In the genomic region with DNA sequence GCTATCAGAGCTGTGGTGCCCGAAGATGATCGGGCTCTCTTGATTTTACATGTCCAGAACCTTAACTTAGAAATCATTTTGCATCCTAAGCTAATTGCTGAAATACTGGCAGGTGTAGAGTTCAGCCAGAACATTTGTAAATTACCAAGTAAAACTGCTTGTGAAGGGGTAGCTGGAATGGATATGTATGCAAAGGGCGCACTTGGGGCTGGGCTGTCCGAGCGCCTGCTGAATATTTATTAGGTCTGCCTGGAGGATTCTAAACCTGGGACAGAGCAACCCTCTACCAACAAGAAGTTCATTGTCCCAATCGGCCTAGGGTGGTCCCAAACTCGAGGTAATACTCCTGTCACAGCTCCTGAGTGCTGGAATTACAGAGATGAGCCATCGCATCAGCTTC, we compare ENCODE assay signal across 8 mouse cellular contexts. TPM values are rescaled to one million over a fixed set of nuclear protein-coding genes. Genes with fewer than 3 reads are reported as not detected.
A peak's percentile ranks its signal among the peaks of the same experiment; 100 is the strongest.
DNase-seq lines count a peak whose midpoint lies in the region; ATAC-seq lines count a peak whose summit lies in the region.
"Had no signal": no experiment of that assay in that cellular context is flagged by ENCODE, and none has a peak within 500 bp of the region (broad histone marks: within the 10 kb centered on the region; RNA-seq: fewer than 3 reads in every experiment).

No protein-coding gene starts in this region.

- no peak for DNase-seq in lung, postnatal 36 days
- DNase-seq in urinary bladder, postnatal 14 days (ENCODE audit: low spot score) = no peak
- DNase-seq: lung, adult 2 months had no signal

- H3K4me3 ChIP-seq in lung, embryonic 16.5 days (ENCODE audit: low read length) = peak overlapping the region; percentile 83
- peak overlapping the region; percentile 67 for H3K4me3 ChIP-seq in forebrain, embryonic 15.5 days
- peak overlapping the region; percentile 83 for H3K4me3 ChIP-seq in limb, embryonic 13.5 days
- H3K4me3 ChIP-seq in neural tube, embryonic 15.5 days (replicated peaks) = peak overlapping the region; percentile 82

- no peak for ATAC-seq in lung, embryonic 16.5 days (ENCODE audit: low read depth)
- no peak for ATAC-seq in forebrain, embryonic 15.5 days (replicated peaks)
- ATAC-seq in limb, embryonic 13.5 days (ENCODE audit: low FRiP score, low read depth) = no peak
- no peak for ATAC-seq in neural tube, embryonic 15.5 days (ENCODE audit: low FRiP score)
- ATAC-seq in cerebellum, adult (ENCODE audit: insufficient number of reproducible peaks, low FRiP score, low TSS enrichment) = no peak

- no peaks in the 10 kb centered on the region for H3K9me3 ChIP-seq in lung, embryonic 16.5 days (ENCODE audit: control insufficient read depth, low read length)
- H3K9me3 ChIP-seq in forebrain, embryonic 15.5 days = no peaks in the 10 kb centered on the region
- H3K9me3 ChIP-seq in limb, embryonic 13.5 days = no peaks in the 10 kb centered on the region
- no peaks in the 10 kb centered on the region for H3K9me3 ChIP-seq in neural tube, embryonic 15.5 days (replicated peaks)

- no peak overlapping the region for H3K27ac ChIP-seq in lung, embryonic 16.5 days (ENCODE audit: low read length)
- no peak overlapping the region for H3K27ac ChIP-seq in forebrain, embryonic 15.5 days (replicated peaks)
- H3K27ac ChIP-seq in limb, embryonic 13.5 days = no peak overlapping the region
- peak overlapping the region; percentile 93; the same call in 1 of the 2 replicates for H3K27ac ChIP-seq in neural tube, embryonic 15.5 days (replicated peaks)

- peak overlapping the region; percentile 98 for H3K4me2 ChIP-seq in lung, embryonic 16.5 days (ENCODE audit: low read depth, low read length)
- peak overlapping the region; percentile 100 for H3K4me2 ChIP-seq in forebrain, embryonic 15.5 days (replicated peaks)
- peak overlapping the region; percentile 100 for H3K4me2 ChIP-seq in limb, embryonic 13.5 days (replicated peaks)
- H3K4me2 ChIP-seq in neural tube, embryonic 15.5 days = peak overlapping the region; percentile 98

- no peak overlapping the region; the same call in none of the 2 replicates for H3K9ac ChIP-seq in lung, embryonic 16.5 days (ENCODE audit: low read length)
- peak overlapping the region; percentile 87 for H3K9ac ChIP-seq in forebrain, embryonic 15.5 days (replicated peaks)
- H3K9ac ChIP-seq in limb, embryonic 13.5 days = no peak overlapping the region
- peak overlapping the region; percentile 81; the same call in 1 of the 2 replicates for H3K9ac ChIP-seq in neural tube, embryonic 15.5 days (replicated peaks)

- no peaks in the 10 kb centered on the region; the same call in 1 of the 2 replicates for H3K27me3 ChIP-seq in lung, embryonic 16.5 days (ENCODE audit: control insufficient read depth, insufficient read depth, low read depth, low read length)
- no peaks in the 10 kb centered on the region for H3K27me3 ChIP-seq in forebrain, embryonic 15.5 days
- peaks cover 16% of the 10 kb centered on the region; the same call in 1 of the 2 replicates for H3K27me3 ChIP-seq in limb, embryonic 13.5 days
- no peaks in the 10 kb centered on the region for H3K27me3 ChIP-seq in neural tube, embryonic 15.5 days (replicated peaks)

- 69% methylated on average over 8 of the region's 8 CpGs for WGBS in lung, embryonic 16.5 days
- WGBS in forebrain, embryonic 15.5 days = 44% methylated on average over 8 of the region's 8 CpGs
- WGBS in limb, embryonic 13.5 days = 62% methylated on average over 8 of the region's 8 CpGs
- WGBS in neural tube, embryonic 15.5 days = 43% methylated on average over 8 of the region's 8 CpGs

- H3K4me1 ChIP-seq in lung, embryonic 16.5 days (replicated peaks; ENCODE audit: control insufficient read depth, insufficient read depth, low read length) = peaks cover 10% of the 10 kb centered on the region; the same call in 1 of the 2 replicates
- peaks cover 33% of the 10 kb centered on the region for H3K4me1 ChIP-seq in forebrain, embryonic 15.5 days
- peaks cover 14% of the 10 kb centered on the region for H3K4me1 ChIP-seq in limb, embryonic 13.5 days
- H3K4me1 ChIP-seq in neural tube, embryonic 15.5 days = peaks cover 28% of the 10 kb centered on the region

- H3K36me3 ChIP-seq in lung, embryonic 16.5 days (ENCODE audit: control insufficient read depth, insufficient read depth, low read length) = no peaks in the 10 kb centered on the region
- no peaks in the 10 kb centered on the region for H3K36me3 ChIP-seq in forebrain, embryonic 15.5 days
- H3K36me3 ChIP-seq in limb, embryonic 13.5 days = peaks cover 3% of the 10 kb centered on the region; the same call in 1 of the 2 replicates
- no peaks in the 10 kb centered on the region for H3K36me3 ChIP-seq in neural tube, embryonic 15.5 days

RNA-seq across cellular contexts. Expression of gene Prkca, which starts 1.0 kb away (rescaled TPM):
- 8.8 and 10.1 TPM in 2 replicates for polyA plus RNA-seq in lung, embryonic 16.5 days (2015; fragmentation: Nextera tagmentation; extraction: Ambion mirVana)
- 7.2 and 8.0 TPM in 2 replicates for polyA plus RNA-seq in forebrain, embryonic 15.5 days (2015; fragmentation: Nextera tagmentation; extraction: Ambion mirVana)
- 5.6 and 7.2 TPM in 2 replicates for polyA plus RNA-seq in limb, embryonic 13.5 days (2015; fragmentation: Nextera tagmentation; extraction: Ambion mirVana)
- 9.1 and 10.6 TPM in 2 replicates for polyA plus RNA-seq in neural tube, embryonic 15.5 days (2015; fragmentation: Nextera tagmentation; extraction: Ambion mirVana)

RNA-seq across cellular contexts. Expression of gene Apoh, which starts 1.6 kb away (rescaled TPM):
- polyA plus RNA-seq in lung, embryonic 16.5 days (2015; fragmentation: Nextera tagmentation; extraction: Ambion mirVana) = 1.2 and 14.2 TPM in 2 replicates
- polyA plus RNA-seq in forebrain, embryonic 15.5 days (2015; fragmentation: Nextera tagmentation; extraction: Ambion mirVana) = 1.3 TPM in 1 of 2 replicates, not detected in the other
- not detected in 2 replicates for polyA plus RNA-seq in limb, embryonic 13.5 days (2015; fragmentation: Nextera tagmentation; extraction: Ambion mirVana)
- polyA plus RNA-seq in neural tube, embryonic 15.5 days (2015; fragmentation: Nextera tagmentation; extraction: Ambion mirVana) = 0.42 and 1.2 TPM in 2 replicates

Comparison
In these comparisons a context has a peak if more than half of its experiments do, and no peak if none do; other contexts are left out.
1. H3K9ac ChIP-seq: peak in forebrain, embryonic 15.5 days (single experiment) and neural tube, embryonic 15.5 days (single experiment); none in lung, embryonic 16.5 days (single experiment) and limb, embryonic 13.5 days (single experiment).
2. Peak in every context shown above with its lines, with median percentiles within 50 percentile points of each other: H3K4me2 ChIP-seq and H3K4me3 ChIP-seq.